9 mouse cellular contexts compared by ENCODE assay signal in the genomic region with DNA sequence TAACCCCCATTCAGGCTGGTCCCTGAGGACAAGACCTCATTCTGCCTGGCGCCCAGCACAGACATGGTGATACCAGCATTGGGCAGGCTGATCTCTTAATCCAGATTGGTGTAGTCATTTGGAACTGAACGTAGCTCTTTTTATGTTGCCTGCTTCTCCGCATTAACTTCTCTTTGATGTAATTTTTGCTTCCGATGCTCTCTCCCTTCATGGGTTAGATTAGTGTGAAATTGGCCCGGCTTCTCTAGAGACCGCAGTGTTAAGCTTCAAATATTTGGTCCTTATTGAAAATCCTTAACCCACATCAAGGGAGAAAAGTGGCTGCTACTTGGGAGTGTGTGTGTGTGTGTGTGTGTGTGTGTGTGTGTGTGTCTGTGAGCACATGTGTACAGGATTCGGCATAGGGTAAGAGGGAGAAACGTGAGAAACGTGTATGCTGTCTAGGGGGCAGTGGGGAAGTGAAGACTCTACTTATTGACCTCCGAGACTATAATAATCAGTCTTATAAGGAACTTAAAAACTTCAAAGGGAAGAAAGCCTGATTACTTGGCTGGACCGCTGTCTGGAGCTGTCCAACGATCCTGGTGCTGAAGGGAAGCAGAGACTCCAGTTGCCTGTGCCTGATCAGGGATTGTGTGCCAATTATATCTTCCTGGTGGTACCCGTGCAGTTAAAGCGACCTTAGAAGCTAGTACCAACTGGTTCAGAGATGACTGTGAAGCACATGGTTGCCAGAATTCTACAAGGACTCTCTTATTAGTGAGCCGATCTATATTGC. TPM values are rescaled to one million over a fixed set of nuclear protein-coding genes. Genes with fewer than 3 reads are reported as not detected.
DNase-seq lines count a peak whose midpoint lies in the region; ATAC-seq and TF ChIP-seq lines count a peak whose summit lies in the region.
"Had no signal": no experiment of that assay in that cellular context is flagged by ENCODE, and none has a peak within 500 bp of the region (broad histone marks: within the 10 kb centered on the region; RNA-seq: fewer than 3 reads in every experiment).

No protein-coding gene starts in this region.

- no peak overlapping the region for H3K4me3 ChIP-seq in kidney, adult 2 months (ENCODE audit: insufficient read depth, low read depth, low read length)
- no peak overlapping the region for H3K4me3 ChIP-seq in kidney, embryonic 15.5 days (replicated peaks)
- H3K4me3 ChIP-seq in myocyte: no peak overlapping the region

- no peak overlapping the region for H3ac ChIP-seq in myocyte (ENCODE audit: control insufficient read depth, insufficient read length)

- peak; percentile 46 for DNase-seq in kidney, adult 2 months
- peak; percentile 8 for DNase-seq in MEL-GATA-1-ER (ENCODE audit: extremely low read depth, low read depth)
- DNase-seq in embryo, embryonic 10 days (ENCODE audit: low spot score): peak; percentile 92
- DNase-seq in kidney, postnatal 4 days: peak; percentile 89 to 91
- no peak for DNase-seq in natural killer cell, adult 2 months (ENCODE audit: low spot score in 2 of 2)
- no peak for DNase-seq in spleen, adult 12 weeks (ENCODE audit: low spot score)

- ATAC-seq in kidney, embryonic 15.5 days (replicated peaks; ENCODE audit: low FRiP score): no peak

- no peaks in the 10 kb centered on the region for H3K9me3 ChIP-seq in kidney, embryonic 15.5 days (replicated peaks)

- TF ChIP-seq POLR2A in kidney, adult 2 months (IDR thresholded peaks at IDR 0.05; ENCODE audit: low read depth, low read length): no peak
- TF ChIP-seq POLR2A in myocyte (IDR thresholded peaks at IDR 0.05; ENCODE audit: insufficient read length, low read depth): no peak

- no peak overlapping the region for H3K4me2 ChIP-seq in kidney, embryonic 15.5 days
- H3K4me2 ChIP-seq in myocyte (ENCODE audit: low read depth): no peak overlapping the region

- H3K9ac ChIP-seq in kidney, embryonic 15.5 days: no peak overlapping the region
- H3K9ac ChIP-seq: liver, embryonic 14.5 days had no signal

- H3K27me3 ChIP-seq in kidney, adult 2 months (replicated peaks; ENCODE audit: control insufficient read depth, insufficient read depth, low read length): no peaks in the 10 kb centered on the region
- peaks cover 84% of the 10 kb centered on the region for H3K27me3 ChIP-seq in kidney, embryonic 15.5 days
- peaks cover 34% of the 10 kb centered on the region for H3K27me3 ChIP-seq in myocyte (ENCODE audit: control insufficient read depth, insufficient read depth, insufficient read length)

- no peaks in the 10 kb centered on the region for H3K36me3 ChIP-seq in kidney, adult 2 months (ENCODE audit: control insufficient read depth, insufficient read depth, low read length)
- no peaks in the 10 kb centered on the region for H3K36me3 ChIP-seq in kidney, embryonic 15.5 days
- H3K36me3 ChIP-seq in myocyte (ENCODE audit: control insufficient read depth, insufficient read depth): no peaks in the 10 kb centered on the region

- no peaks in the 10 kb centered on the region for H3K4me1 ChIP-seq in kidney, adult 2 months (ENCODE audit: control insufficient read depth, insufficient read depth, low read length)
- H3K4me1 ChIP-seq in kidney, embryonic 15.5 days: peaks cover 12% of the 10 kb centered on the region

- H3K27ac ChIP-seq in kidney, adult 2 months (ENCODE audit: insufficient read depth, low read depth, low read length): no peak overlapping the region
- H3K27ac ChIP-seq in kidney, embryonic 15.5 days: no peak overlapping the region
- H3K27ac ChIP-seq: liver, embryonic 14.5 days had no signal

- 38% methylated on average over 15 of the region's 15 CpGs for WGBS in kidney, adult 2 months
- WGBS in kidney, embryonic 15.5 days: 39% methylated on average over 15 of the region's 15 CpGs

- no peak for TF ChIP-seq CTCF in kidney, adult 2 months (conservative IDR thresholded peaks at IDR 0.05; ENCODE audit: insufficient read depth, insufficient read length, low read depth, low read length)

- no peaks in the 10 kb centered on the region for H3K79me2 ChIP-seq in myocyte (ENCODE audit: control insufficient read depth, insufficient read depth)

TF ChIP-seq in myocyte, 11 proteins besides CTCF, POLR2A, EP300 and RAD21:
- TF ChIP-seq E2F4 (IDR thresholded peaks at IDR 0.05; ENCODE audit: insufficient read depth) (no peak), SRF (IDR thresholded peaks at IDR 0.05; ENCODE audit: control insufficient read depth, insufficient read length, low read depth) (no peak), MAX (IDR thresholded peaks at IDR 0.05; ENCODE audit: low read depth) (peak; percentile 55), MYOD1 (IDR thresholded peaks at IDR 0.05; ENCODE audit: control insufficient read depth in 1 of 3, insufficient read length in 2 of 3, low read depth in 2 of 3) (no peak), REST (IDR thresholded peaks at IDR 0.05; ENCODE audit: insufficient read depth, insufficient read length) (peak; percentile 94), CEBPB (IDR thresholded peaks at IDR 0.05; ENCODE audit: insufficient read depth, poor library complexity, severe bottlenecking) (no peak), TCF3 (IDR thresholded peaks at IDR 0.05; ENCODE audit: insufficient read length, low read depth) (no peak), TCF12 (IDR thresholded peaks at IDR 0.05; ENCODE audit: insufficient read depth, poor library complexity, severe bottlenecking) (no peak), POLR2AphosphoS2 (IDR thresholded peaks at IDR 0.05; ENCODE audit: insufficient read length, low read depth) (no peak)

RNA-seq across cellular contexts. Expression of a gene that starts 28.8 kb away (rescaled TPM):
- polyA plus RNA-seq in kidney, adult 2 months (2012; rRNA removed): 8.1 and 9.2 TPM in 2 replicates
- polyA plus RNA-seq in kidney, embryonic 15.5 days (2015; fragmentation: Nextera tagmentation; extraction: Ambion mirVana): 14.6 and 15.3 TPM in 2 replicates
- 11.4 TPM for polyA plus RNA-seq in myocyte (2012; fragmentation: generic; extraction: Trizol)

Comparison
In these comparisons a context has a peak if more than half of its experiments do, and no peak if none do; other contexts are left out.
1. DNase-seq: peak in kidney, adult 2 months (single experiment), MEL-GATA-1-ER (single experiment), embryo, embryonic 10 days (single experiment) and kidney, postnatal 4 days (2 of 2); none in natural killer cell, adult 2 months (0 of 2) and spleen, adult 12 weeks (single experiment).